Mouse (Mus musculus): ENCODE results near the gene Csnk1e.

Gene Csnk1e

DNA sequence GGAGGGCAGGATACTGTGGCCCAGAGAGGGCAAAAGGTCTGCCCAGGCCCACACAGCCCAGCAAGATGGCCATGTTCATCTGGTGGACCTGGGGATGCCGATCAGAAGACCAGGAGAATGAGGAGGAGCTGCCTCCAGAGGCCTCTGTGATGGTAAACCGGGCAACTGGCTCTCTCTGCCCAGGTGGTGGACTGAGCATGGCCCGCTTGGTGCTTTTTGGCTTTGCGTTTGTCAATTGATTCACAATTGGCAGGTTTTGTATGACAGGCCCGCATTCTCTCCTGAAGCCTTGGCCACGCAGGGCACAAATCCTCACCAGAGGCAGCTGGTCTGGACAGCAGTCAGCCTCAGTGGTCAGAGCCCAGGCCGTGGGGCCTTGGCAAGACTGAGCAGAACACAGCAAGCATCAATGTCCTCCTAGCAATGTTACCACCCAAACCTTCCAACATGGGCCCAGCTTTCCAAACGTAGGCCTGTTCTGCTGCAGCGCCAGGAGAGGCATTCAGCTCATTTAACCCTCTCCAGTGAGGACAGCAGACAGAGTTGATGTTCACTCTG lies 12.3 kb downstream of the Csnk1e start:
- DNase-seq (ENCODE audit: low spot score), result no peak

DNA sequence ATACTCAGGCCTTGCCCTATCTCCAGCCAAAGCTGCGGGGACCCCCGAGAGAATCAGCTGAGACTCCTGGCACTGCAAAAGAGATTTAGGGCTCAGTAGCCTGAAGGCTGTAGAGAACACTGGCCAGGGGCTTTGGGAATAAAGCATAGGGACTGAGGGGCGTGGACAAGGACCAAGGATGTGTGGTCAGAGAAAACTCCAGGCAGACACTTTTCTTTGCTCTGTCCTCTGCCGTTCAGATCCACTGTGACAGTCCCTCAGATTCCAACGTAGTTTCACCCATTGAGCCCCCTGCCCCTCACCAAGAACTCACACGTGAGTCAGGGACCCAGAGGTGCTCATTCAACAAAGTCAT lies 13.1 kb downstream of the Csnk1e start:
- no peak for DNase-seq (ENCODE audit: low spot score)

DNA sequence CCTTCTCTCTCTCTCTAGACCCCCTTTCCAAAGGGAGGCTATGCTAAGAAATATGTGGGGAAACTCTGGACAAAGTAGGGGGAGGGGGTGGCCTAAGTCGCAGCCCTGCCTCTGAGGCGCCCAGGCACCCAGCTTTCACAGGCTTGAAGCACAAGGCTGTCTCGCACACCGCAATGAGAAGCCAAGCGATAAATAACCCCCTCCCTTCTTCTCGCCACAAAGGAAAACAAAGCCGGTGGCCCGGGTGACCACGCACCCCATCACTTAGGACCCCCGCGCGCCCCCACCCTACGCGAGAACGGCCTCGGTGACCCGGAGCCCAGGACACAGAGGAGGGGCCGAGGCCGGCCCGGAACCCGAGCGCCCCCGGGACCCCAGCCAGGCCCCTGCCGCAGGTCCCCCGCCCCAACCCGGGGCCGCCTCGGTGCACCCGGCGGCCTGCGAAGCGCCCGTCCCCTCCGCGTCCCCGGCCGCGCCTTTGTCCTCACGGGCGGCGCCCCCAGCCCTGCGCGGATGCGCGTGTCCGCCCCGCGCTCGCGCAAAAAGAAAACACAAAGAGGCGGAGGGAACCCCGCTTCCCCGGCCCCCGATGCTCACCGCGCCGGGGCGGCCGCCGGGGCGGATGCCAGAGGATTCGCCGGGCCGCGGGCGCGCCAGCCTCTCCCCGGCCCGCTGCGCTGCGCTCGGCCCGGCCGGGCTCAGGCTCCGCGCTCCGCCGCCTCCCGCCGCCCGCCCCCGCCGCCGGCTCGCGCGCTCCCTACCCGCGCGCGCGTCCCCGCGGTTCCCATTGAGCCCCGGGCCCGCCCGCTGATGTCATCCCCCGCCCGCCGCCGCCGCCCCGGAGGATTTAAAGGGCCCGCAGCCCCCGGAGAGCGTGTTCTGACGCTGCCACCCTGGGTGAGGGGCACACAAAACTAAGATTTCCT lies 13.8 kb downstream of the Csnk1e start:
- peak; percentile 60 for DNase-seq (ENCODE audit: low spot score)

DNA sequence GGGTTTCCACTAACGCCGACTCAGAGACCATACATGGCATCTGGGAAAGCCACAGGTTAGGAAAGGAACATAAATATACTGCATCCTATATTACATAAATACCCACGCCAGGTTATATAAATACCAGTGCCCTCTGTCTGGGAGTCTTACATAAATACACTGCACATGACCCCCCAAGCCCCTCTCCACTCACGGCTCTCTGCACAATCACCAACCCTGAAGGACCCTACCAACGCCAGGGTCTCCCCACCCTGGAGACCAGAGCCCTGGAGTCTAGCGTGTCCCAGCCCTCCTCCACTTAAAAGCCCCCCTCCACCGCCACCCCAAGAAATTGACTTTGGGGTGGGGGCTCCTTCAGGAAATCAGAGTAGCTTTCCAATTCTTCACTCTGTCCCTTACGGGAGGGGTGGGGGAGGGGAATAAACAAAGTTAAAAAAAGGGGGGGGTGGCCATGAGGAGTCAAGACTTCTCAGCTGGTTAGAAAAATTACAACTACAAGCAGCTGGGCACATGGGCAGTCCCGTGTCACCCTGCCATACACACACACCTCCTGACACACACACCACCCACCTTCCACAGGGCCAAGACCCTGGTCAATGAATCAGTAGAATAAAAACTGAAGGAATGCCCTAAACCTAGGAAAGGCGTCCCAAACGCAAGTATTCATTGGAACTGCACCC lies 14.6 kb downstream of the Csnk1e start:
- DNase-seq (ENCODE audit: low spot score), result no peak

DNA sequence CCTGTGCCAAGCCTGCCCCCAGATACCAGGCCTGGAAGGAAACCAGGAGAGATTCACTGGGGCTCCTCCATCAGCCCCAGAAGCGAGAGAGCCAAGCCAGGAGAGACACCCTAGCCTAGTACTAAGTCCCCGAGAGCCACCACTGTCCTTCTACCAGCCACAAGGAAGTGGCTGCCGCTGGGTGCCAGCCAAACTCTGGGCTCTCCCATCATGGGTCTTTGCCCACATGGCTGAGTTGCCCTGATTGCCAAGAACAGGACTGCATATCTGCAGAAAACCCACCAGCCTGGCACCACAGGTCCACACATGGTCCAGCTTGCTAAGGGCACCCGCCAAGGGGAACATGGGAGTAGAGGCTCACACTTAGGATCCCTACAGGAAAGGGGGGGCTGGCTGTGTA lies 15.1 kb downstream of the Csnk1e start:
- DNase-seq (ENCODE audit: low spot score), result no peak

DNA sequence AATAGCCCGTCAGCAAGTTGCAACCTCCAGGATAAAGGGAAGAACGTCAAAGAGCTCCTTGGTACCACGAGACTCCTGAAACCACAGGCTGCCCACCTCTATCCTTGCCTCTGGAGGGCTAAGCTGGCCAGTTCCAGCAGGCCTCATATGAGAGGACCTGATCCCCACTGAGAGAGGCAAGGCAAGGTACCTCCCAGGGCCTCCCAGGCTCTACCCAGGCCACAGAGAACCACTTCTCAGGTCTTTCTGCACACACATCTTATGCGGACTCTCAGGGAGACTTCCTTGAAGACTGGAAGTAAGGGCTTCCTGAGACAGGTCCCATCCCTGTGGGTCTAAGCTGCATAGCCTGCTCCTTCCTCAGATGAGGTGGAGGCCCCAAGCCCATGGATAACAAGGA lies 16.0 kb downstream of the Csnk1e start:
- DNase-seq (ENCODE audit: low spot score), result no peak

DNA sequence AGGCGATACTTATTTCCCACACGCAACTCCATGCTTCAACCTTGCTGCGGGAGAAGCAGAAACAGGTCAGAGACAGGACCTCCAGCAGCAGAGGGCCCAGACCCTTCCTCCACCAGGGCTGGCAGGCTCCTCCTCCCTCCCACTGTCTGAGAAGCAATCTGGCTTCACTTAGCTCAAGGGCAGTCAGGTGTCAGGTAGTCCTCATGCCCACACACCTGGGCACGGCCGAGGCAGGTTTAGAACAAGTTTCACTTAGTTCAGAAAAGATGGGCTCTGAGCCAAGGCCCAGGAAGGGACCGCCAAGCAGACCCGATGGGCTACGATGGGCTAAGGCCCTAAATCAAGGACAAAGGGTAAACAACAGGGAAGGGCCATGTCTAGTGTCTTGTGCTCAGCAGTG lies 16.6 kb downstream of the Csnk1e start:
- no peak for DNase-seq (ENCODE audit: low spot score)

DNA sequence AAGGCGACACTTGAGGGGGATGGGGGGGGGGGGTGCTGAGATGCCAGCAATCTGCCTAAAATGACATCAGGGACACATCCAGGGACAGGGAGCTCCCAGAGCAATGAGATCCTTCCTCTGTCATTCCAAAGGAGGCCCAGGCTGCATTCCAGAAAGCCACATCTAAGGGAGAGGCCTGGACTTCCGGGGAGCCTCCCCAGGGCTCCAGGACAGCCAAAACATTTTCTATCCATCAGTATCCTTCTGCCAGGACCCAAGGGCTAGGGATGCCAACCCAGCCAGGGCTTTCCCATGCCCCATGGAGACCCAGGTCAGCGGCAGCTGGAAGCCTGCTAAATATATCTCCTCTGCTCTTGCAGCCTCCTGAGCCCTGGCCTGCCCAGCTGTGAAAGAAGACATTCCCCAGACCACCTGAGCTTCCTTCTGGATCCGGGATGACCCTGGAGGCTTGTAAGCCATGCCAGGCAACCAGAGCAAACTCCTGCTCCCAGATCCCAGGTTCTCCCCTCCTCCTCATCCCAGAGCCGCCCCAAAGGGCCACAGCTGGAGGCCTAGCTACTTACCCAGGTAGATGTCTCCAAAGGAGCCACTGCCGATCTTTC lies 17.1 kb downstream of the Csnk1e start:
- DNase-seq (ENCODE audit: low spot score), result no peak

DNA sequence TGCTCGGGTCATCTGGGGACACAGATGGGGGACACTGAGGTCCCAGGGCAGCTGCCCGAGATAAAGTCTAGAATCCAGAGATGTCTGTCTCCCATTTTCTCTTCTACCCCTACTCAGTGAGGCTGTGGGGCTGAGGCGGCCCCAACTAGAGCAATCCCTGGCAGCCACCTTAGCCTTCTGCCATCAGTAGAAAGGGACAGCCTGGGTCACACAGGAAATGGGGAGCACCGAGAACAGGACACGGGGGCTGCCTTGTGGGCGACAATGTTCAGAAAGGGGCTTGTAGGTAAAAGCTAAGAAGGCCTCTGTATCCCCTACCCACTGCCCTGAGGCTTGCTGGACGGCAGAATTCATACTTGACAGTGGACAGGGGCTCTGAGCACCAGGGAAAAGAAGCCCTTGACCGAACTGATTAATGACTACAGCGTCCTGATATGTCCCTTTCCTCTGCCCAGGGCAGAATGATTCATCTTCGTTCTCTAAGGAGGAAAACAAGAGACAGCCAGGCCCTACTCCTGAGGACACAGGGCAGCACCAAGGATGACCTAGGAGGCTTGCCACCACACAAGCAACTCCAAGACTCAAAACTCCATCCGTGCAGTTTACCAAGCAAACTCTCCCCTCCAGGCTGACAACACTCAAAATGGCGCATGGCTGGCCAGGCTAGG lies 17.7 kb downstream of the Csnk1e start:
- DNase-seq (ENCODE audit: low spot score), result no peak

DNA sequence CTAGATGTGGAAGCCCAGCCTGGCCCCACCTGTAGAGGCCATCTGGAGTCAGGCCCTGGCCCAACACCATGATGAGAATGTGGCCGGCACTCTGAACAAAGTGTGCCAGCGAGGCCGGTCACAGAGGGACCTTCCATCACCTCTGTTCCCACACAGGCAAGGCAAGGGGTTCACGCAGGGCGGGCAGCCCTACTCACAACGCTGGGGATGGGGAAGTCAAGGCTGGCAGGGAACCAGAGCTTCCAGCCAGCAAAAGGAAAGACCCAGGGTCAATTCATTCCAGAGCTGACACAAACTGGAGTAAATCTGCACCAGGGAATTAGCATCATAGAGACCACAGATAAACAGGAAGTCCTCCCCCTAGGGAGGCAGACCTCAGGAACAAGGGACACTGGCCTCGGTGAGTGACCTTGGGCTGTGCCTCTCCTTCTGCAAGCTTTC lies 18.9 kb downstream of the Csnk1e start:
- DNase-seq (ENCODE audit: low spot score), result no peak

DNA sequence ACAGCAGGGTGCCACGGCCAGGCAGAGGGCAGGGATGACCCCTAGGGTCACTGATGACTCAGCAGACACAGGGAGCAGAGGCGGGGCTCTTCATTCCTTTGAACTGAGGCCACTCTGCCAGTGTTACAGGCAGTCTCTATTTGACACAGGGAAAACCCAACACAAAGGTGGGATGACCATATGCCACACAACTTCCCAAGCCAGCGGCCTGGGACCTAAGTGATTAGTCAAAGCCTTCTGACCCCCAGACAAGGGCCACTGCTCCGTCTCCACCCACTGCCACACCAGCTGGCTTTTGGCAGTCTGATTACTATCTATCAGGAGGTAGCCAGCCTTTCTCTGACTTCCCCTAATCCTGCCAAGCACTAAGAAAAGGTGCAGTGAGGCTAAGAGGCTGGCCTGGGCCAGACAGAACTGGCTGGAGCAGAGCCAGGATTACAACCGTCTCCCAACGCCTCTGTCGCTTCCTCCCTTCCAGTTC lies 20.1 kb downstream of the Csnk1e start:
- DNase-seq (ENCODE audit: low spot score), result no peak

DNA sequence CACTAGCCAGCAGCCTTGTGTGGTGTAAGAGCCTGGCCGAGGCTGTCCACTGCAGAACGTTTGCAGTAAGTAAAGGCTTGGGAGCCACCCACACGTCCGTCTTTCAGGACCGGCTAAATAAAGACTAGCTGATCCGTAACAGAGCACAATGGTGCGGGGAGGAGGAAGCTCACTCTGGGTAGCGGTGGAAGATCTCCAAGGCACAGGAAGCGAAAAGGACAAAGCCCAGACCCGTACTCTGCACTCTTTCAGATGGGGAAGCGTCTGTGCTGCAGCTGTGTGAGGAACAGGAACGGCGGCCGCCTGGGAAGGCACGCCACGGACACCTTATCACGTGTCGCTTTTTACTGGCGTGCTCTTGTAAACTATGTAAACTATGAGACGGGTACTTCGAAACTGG lies 22.5 kb downstream of the Csnk1e start:
- DNase-seq (ENCODE audit: low spot score), result no peak

DNA sequence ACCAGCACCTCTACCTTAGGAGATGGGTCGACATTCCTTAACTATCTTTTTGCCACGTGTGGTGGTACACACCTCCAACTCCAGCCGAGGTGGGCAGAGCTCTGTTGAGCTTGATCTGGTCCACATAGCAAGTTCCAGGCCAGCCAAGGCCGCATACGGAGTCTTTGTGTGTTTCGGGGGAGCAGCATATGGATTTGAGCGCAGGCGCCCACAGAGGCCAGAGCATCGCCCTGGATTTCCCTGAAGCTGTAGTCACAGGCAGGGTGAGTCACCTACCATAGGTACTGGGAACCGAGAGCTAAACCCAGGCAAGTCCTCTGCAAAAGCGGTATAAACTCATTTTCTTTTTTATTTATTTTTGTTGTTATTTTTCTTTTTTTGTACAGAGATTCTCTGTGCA lies 23.0 kb downstream of the Csnk1e start:
- no peak for DNase-seq (ENCODE audit: low spot score)

DNA sequence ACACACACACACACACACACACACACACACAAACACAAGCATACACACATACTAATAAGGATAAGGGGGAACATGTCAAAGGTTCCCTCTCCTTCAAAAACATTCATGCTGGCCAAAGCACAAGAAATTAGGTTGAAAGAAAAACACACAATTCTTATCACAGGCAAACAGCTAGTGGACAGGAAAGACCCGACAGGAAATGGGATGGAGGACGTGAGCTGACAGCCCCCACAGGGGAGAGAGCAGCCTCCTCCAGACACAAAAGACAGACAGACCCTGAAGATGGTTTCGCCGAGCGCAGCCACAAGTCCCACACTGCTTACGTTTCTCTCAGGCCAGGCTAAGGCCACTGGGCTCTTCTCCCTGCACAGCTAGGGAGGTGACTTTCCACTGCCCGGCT lies 23.4 kb downstream of the Csnk1e start:
- no peak for DNase-seq (ENCODE audit: low spot score)

DNA sequence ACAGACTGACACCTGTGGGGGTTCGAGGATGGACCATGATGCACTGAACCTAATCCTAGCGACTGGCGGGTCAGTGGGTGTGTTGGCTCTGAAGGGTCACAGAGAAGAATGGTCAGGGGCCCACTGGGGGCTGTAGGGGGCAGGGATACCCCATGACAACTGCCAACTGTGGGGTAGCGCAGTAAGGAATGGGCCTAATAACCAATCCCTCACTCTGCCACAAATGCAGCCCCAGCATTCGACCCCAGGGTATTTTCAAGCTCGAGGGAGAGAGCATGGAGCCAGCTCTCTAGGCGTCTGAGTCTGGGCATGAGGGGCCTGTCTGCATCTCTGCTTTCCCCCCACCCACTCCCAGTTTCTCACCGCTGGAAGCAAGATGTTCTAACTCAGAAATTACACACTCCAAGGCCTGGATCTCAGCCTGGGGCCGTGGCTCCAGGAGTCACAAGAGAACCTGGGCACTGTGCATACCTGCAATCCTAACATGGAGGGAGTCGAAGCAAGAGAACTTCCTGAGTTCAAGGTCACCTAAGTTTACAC lies 24.8 kb downstream of the Csnk1e start:
- no peak for DNase-seq (ENCODE audit: low spot score)

DNA sequence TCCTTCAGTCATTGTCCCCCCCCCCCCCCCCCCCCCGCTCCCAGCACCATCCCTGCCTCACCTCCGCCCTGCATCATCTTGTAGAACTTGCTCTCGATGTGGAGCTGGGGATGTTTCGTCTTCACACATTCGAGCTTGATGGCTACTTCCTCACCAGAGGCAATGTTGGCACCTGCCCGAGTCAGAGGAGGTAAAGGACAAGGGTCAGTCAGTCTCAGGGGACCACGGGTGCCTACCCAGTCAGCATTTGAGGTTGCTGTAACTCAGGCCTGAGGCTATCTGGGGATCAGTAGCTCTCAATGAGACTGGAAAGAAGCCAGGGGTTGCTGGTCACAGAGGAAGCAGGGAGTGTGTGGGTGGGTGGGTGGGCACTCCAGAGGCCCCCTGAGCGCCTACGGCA lies 25.4 kb downstream of the Csnk1e start:
- no peak for DNase-seq (ENCODE audit: low spot score)

DNA sequence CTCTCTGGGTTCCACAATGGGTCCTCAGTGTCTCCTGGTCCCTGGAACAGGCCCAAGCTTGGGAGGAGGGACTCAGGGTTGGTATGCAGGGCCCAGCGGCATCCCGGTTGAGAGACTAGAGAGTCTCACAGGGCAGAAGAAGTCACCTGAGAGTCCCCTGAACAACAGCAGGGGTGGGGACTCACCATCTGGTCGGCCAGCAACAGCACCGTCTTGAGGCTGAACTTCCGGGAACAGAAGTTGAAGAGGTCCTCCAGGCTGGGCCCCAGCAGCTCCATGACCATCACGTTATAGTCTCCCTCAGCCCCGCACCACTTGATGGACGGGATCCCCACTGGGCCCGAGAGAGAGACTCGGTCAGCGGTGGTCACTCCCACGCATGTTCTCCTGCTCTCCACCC lies 25.8 kb downstream of the Csnk1e start:
- no peak for DNase-seq (ENCODE audit: low spot score)

DNA sequence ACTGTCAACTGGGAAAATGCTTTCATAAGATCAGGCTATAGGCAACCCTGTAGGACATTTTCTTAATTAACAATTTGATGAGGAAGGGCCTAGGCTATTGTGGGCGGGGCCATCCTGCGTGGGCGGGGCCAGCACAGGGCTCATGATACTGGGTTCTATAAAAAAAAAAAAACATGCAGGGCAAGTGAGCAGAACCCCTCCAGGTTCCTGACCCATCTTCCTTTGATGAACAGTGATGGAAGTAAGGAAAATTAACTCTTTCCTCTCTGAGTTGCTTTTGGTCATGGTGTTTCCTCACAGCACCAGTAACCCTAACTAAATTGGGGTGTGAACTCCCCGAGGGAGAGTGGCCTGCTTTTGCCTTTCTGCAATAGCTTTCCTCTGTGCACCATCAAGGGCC lies 26.8 kb downstream of the Csnk1e start:
- DNase-seq (ENCODE audit: low spot score), result no peak

DNA sequence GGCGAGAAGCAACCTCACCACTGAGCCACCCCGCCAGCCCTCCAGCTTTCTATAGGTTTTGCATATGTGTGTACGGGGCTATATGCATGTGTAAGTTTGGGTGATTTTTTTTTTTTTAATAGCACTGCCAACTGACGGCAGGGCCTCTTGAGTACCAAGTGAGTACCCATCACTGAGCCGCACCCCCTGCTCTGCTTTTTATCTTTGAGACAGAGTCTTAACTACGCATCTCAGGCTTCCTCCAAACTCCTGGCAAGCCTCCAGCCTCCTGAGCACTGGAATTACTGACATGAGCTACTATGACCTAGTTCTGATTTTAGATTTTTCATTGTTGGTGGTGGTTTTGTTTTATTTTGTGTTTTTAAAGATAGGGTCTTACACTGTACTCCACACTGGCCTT lies 27.9 kb downstream of the Csnk1e start:
- DNase-seq (ENCODE audit: low spot score), result no peak

DNA sequence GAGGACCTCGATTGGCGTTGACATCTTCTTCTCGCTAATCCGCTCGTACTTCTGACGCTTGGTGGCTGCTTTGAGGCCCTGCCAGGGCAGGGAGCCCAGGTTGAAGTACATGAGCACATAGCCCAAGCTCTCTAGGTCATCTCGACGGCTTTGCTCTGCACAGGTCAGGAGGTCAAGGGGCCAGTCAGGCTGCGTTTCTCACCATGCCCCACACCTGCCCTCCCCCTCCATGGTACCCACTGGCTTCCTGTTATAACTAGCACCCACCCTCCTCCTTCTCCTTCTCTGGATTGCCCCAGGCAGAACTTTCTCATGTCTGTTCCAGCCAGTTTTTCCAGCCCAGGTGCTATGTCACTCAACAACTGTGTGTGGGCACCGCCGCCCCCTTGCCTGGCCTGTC lies 29.9 kb downstream of the Csnk1e start:
- DNase-seq (ENCODE audit: low spot score), result no peak

DNA sequence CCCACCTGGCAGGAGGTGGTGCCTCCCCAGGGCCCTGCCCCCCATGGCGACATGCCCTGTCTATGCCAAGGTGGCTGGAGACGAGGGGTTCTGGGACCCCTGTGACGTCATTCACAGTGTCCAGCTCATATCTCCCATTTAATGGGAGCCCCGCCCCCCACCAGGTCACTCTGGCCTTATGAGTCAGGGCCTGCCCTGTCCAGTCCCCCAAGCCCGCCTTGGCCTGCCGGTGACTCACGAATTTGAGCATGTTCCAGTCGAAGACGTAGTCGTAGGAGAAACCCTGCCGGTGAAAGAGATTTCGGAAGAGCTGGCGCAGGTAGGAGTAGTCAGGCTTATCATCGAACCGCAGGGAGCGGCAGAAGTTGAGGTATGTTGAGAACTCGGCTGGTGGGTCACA lies 30.8 kb downstream of the Csnk1e start:
- no peak for DNase-seq (ENCODE audit: low spot score)

DNA sequence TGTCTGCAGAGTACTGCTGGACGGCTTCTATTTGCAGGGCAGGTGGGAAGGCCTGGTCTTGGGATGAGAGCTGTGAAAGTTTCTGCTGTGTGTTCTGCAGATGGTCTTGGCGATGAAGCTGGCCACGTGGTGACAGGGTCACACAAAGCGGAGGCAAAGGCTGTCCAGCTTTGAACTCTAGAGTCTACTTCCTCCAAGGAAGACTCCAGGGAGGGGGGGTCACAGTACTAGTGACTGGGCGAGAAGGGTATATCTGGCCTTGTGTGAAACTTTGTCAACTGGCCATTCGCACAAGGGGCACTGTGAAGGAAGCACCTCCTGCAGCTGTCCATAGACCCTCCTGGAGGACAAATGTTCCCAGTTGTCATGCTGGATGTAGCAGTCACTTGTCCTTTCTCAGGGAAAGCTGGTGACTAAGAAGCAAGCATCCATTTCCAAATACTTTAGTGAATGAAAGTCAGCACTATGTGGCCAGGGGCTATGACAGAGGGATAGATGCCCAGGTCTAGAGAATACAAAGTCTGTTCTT lies 32.6 kb downstream of the Csnk1e start:
- no peak for DNase-seq (ENCODE audit: low spot score)
